Mouse (Mus musculus): Measurements from ENCODE around the gene Ccdc137.

Gene Ccdc137

GRCm38 (mm10) chr11:120498226-120498625, 40.3 kb downstream of the Ccdc137 start:
- no peak for DNase-seq (ENCODE audit: low read depth in 1 of 2, low spot score in 2 of 2)

- DNase-seq (ENCODE audit: low read depth in 1 of 2, low spot score in 2 of 2): no peak
Observed at GRCm38 (mm10) chr11:120498891-120499290, 41.0 kb downstream of the Ccdc137 start.

DNA sequence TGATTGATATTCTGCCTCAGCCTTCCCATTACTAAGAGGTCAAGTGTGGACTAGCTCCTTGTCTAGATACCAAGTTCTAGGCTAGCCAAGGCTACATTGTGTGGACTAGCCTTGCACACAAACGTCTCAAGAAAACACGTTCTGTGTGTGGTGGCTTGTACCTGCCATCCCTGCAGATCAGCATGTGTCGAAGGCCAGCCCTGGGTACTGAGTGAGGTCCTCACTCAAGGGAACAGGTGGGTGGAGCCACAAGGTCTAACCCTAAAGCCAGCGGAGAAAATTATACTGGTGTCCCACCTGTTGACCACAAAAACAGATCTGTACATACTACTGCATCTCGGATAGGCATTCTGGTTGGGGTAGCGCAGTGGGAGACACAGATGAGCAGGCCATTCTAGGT, 42.0 kb downstream of the Ccdc137 start:
- DNase-seq (ENCODE audit: low read depth in 1 of 2, low spot score in 2 of 2): no peak

- no peak for DNase-seq (ENCODE audit: low read depth in 1 of 2, low spot score in 2 of 2)
Observed at GRCm38 (mm10) chr11:120500357-120500756, 42.4 kb downstream of the Ccdc137 start.

GRCm38 (mm10) chr11:120501018-120501417, 43.1 kb downstream of the Ccdc137 start:
- DNase-seq (ENCODE audit: low read depth in 1 of 2, low spot score in 2 of 2): no peak

DNA sequence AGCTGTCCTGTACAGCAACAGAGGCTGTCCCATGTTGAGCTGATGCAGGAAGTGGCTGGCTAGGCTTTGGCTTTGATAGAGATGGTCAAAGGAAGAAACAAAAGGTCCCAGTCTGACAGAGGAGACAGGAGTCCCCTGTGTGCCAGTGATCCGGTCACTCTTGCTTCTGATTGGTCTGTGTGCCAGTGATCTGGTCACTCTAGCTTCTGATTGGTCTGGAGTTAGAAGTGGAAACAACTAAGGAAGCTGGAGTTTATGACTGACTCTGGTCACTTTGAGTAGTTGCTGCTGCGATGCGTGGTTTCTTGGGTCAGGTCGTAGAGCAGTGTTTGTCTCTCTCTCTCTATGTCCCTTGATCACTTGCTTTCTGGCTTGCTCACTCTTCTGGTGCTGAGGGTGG, 43.8 kb downstream of the Ccdc137 start:
- no peak for DNase-seq (ENCODE audit: low read depth in 1 of 2, low spot score in 2 of 2)

GRCm38 (mm10) chr11:120505661-120506060, 47.7 kb downstream of the Ccdc137 start:
- DNase-seq (ENCODE audit: low read depth in 1 of 2, low spot score in 2 of 2): no peak

GRCm38 (mm10) chr11:120506899-120507298, 49.0 kb downstream of the Ccdc137 start:
- no peak for DNase-seq (ENCODE audit: low read depth in 1 of 2, low spot score in 2 of 2)

- DNase-seq (ENCODE audit: low read depth in 1 of 2, low spot score in 2 of 2): no peak
Observed at GRCm38 (mm10) chr11:120507611-120508289, 49.8 kb downstream of the Ccdc137 start.

GRCm38 (mm10) chr11:120508290-120508870, 50.5 kb downstream of the Ccdc137 start:
- DNase-seq (ENCODE audit: low read depth in 1 of 2, low spot score in 2 of 2): no peak

DNA sequence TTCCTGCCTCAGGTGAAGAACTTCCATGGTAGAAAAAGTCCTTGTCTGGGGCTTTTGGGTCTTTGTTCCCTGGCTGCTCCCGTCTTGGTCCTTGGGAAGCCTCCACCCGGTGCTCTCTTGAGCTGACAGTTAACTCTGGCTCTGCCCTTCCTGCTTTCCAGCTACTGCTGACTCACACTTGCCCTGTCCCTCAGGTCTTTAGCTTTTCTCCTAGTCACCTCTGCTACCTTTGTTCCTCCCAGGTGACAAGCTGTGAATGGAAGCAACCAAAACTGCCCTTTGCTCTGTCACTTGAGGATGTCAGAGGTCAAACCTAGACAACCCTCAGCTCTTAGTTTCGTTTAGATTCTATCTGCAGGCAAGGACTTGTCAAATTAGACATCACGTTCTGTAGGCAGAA, 52.0 kb downstream of the Ccdc137 start:
- DNase-seq (ENCODE audit: low read depth in 1 of 2, low spot score in 2 of 2): no peak

DNA sequence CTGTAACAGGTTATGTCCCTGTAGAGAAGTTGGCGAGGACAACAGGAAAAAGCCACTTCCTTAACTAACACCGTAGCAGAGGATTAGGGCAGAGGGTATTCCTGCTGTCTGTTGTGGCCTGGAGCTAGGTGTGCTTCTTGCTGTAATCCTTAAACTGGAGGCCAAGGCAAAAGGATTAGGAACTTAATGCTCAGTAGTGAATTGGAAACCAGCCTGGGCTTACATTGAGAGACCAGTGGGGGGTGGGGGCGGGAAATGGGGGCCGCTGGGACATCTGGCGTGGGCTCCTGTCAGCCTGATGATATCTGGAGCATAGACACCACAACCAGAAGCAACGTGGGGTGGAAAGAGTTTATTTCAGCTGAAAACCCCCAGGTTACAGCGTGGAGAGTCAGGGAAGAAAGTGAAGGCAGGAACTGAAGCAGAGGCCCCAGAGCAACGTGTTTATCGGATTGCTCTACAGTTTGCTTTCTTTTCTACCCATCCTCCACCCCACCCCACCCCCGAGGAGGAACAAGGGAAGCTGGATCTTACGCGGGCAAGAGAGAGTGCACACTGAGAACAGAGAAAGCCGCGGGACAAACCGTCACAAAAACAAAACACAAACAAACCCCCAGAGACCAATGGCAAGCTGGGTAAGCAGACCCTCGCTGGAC, 52.6 kb downstream of the Ccdc137 start:
- no peak for DNase-seq (ENCODE audit: low read depth in 1 of 2, low spot score in 2 of 2)

GRCm38 (mm10) chr11:120512790-120513453, 55.0 kb downstream of the Ccdc137 start:
- no peak for DNase-seq (ENCODE audit: low read depth in 1 of 2, low spot score in 2 of 2)

Measured in monocyte, adult 2 months (primary cell).